Mouse (Mus musculus): ENCODE results near the gene Rnf214.

DNA sequence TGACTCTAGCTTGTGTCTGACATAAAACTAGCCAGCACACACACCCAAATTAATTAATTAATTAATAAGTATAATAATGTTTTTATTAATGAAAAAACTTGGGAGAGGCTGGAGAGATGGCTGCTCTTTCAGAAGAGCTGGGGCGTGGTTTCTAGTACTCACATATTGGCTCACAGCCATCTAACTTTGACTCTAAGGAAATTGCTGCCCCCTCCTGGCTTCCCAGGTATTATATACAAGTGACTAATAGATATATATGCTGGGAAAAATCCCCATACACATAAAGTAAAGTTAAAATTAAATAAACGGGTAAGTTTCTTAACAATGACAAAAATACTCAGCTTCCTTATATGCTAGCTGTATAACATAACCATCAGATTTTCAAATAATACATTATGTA is 28.8 kb downstream of the Rnf214 start:
- TF ChIP-seq EP300 (IDR thresholded peaks at IDR 0.05; ENCODE audit: low read depth) (no peak), CTCF (IDR thresholded peaks at IDR 0.05; ENCODE audit: low read depth) (peak; percentile 48)

Data from heart, postnatal 0 days (tissue).